Mouse (Mus musculus): Measurements from ENCODE around the gene Tfcp2l1. TPM values are rescaled to one million over a fixed set of nuclear protein-coding genes. Genes with fewer than 3 reads are reported as not detected.

Tfcp2l1 gene
- total and polyA plus RNA-seq, 2 experiments from 2014 or later, result 0.68 to 3.1 TPM

GRCm38 (mm10) chr1:118625921-118626320 is 1.8 kb upstream of the Tfcp2l1 start:
- DNase-seq (ENCODE audit: low spot score) (no peak), ATAC-seq (ENCODE audit: low FRiP score) (no peak)
- Histone ChIP-seq H3K4me1 (ENCODE audit: insufficient read depth, low read length) (0 out of 2 replicates have a peak, but pooled peaks cover 3% of the 10 kb centered on the region), H3K9ac (replicated peaks; ENCODE audit: low read length, poor library complexity, severe bottlenecking) (no peak overlapping the region), H3K4me2 (ENCODE audit: low read depth, low read length, poor library complexity, severe bottlenecking) (no peak overlapping the region), H3K4me3 (ENCODE audit: low read depth, low read length) (no peak overlapping the region), H3K36me3 (ENCODE audit: insufficient read depth, low read length) (no peaks in the 10 kb centered on the region), H3K9me3 (ENCODE audit: low read length) (no peaks in the 10 kb centered on the region), H3K27ac (ENCODE audit: low read depth, low read length) (no peak overlapping the region), H3K27me3 (ENCODE audit: insufficient read depth, low read length) (no peaks in the 10 kb centered on the region)
- no peak for TF ChIP-seq CTCF (IDR thresholded peaks at IDR 0.05)
- WGBS, result 67% methylated on average over 2 of the region's 2 CpGs

GRCm38 (mm10) chr1:118626452-118626851 is 1.3 kb upstream of the Tfcp2l1 start:
- Histone ChIP-seq H3K4me3 (ENCODE audit: low read depth, low read length) (no peak overlapping the region), H3K9me3 (ENCODE audit: low read length) (no peaks in the 10 kb centered on the region), H3K9ac (replicated peaks; ENCODE audit: low read length, poor library complexity, severe bottlenecking) (no peak overlapping the region), H3K27me3 (ENCODE audit: insufficient read depth, low read length) (no peaks in the 10 kb centered on the region), H3K36me3 (ENCODE audit: insufficient read depth, low read length) (no peaks in the 10 kb centered on the region), H3K4me2 (ENCODE audit: low read depth, low read length, poor library complexity, severe bottlenecking) (no peak overlapping the region), H3K27ac (ENCODE audit: low read depth, low read length) (no peak overlapping the region), H3K4me1 (ENCODE audit: insufficient read depth, low read length) (0 out of 2 replicates have a peak, but pooled peaks cover 3% of the 10 kb centered on the region)
- ATAC-seq (ENCODE audit: low FRiP score), result no peak
- TF ChIP-seq CTCF (IDR thresholded peaks at IDR 0.05), result no peak
- no peak for DNase-seq (ENCODE audit: low spot score)
- 83% methylated on average over 2 of the region's 2 CpGs for WGBS

GRCm38 (mm10) chr1:118633415-118633980 is 5.8 kb downstream of the Tfcp2l1 start:
- DNase-seq (ENCODE audit: low spot score) (no peak), ATAC-seq (ENCODE audit: low FRiP score) (no peak)
- no peaks in the 10 kb centered on the region for H3K27me3 ChIP-seq (ENCODE audit: insufficient read depth, low read length)
- no peaks in the 10 kb centered on the region for H3K4me1 ChIP-seq (ENCODE audit: insufficient read depth, low read length)
- H3K9me3 ChIP-seq (ENCODE audit: low read length), result no peaks in the 10 kb centered on the region
- H3K27ac ChIP-seq (ENCODE audit: low read depth, low read length), result no peak overlapping the region
- no peak for TF ChIP-seq CTCF (IDR thresholded peaks at IDR 0.05)
- H3K4me3 ChIP-seq (ENCODE audit: low read depth, low read length), result no peak overlapping the region
- H3K4me2 ChIP-seq (ENCODE audit: low read depth, low read length, poor library complexity, severe bottlenecking), result no peak overlapping the region
- no peaks in the 10 kb centered on the region for H3K36me3 ChIP-seq (ENCODE audit: insufficient read depth, low read length)
- H3K9ac ChIP-seq (replicated peaks; ENCODE audit: low read length, poor library complexity, severe bottlenecking), result no peak overlapping the region
- WGBS, result 82% methylated on average over 4 of the region's 4 CpGs

- no peaks in the 10 kb centered on the region for H3K36me3 ChIP-seq (ENCODE audit: insufficient read depth, low read length)
- WGBS, result 66% methylated on average over 2 of the region's 2 CpGs
- H3K4me1 ChIP-seq (ENCODE audit: insufficient read depth, low read length), result no peaks in the 10 kb centered on the region
- no peak overlapping the region for H3K27ac ChIP-seq (ENCODE audit: low read depth, low read length)
- DNase-seq (ENCODE audit: low spot score) (no peak), ATAC-seq (ENCODE audit: low FRiP score) (no peak)
- no peak overlapping the region for H3K4me2 ChIP-seq (ENCODE audit: low read depth, low read length, poor library complexity, severe bottlenecking)
- no peak overlapping the region for H3K9ac ChIP-seq (replicated peaks; ENCODE audit: low read length, poor library complexity, severe bottlenecking)
- no peaks in the 10 kb centered on the region for H3K27me3 ChIP-seq (ENCODE audit: insufficient read depth, low read length)
- no peaks in the 10 kb centered on the region for H3K9me3 ChIP-seq (ENCODE audit: low read length)
- TF ChIP-seq CTCF (IDR thresholded peaks at IDR 0.05), result no peak
- H3K4me3 ChIP-seq (ENCODE audit: low read depth, low read length), result no peak overlapping the region
Measured at GRCm38 (mm10) chr1:118642296-118642999, 14.7 kb downstream of the Tfcp2l1 start.

GRCm38 (mm10) chr1:118643138-118643979 is 15.6 kb downstream of the Tfcp2l1 start:
- no peak overlapping the region for H3K4me3 ChIP-seq (ENCODE audit: low read depth, low read length)
- ATAC-seq (ENCODE audit: low FRiP score) (no peak), DNase-seq (ENCODE audit: low spot score) (no peak)
- no peaks in the 10 kb centered on the region for H3K27me3 ChIP-seq (ENCODE audit: insufficient read depth, low read length)
- H3K4me1 ChIP-seq (ENCODE audit: insufficient read depth, low read length), result no peaks in the 10 kb centered on the region
- H3K36me3 ChIP-seq (ENCODE audit: insufficient read depth, low read length), result peaks cover 5% of the 10 kb centered on the region; the same call in 1 of the 2 replicates
- H3K27ac ChIP-seq (ENCODE audit: low read depth, low read length), result no peak overlapping the region
- H3K9ac ChIP-seq (replicated peaks; ENCODE audit: low read length, poor library complexity, severe bottlenecking), result no peak overlapping the region
- WGBS, result 56% methylated on average over 9 of the region's 9 CpGs
- no peak overlapping the region for H3K4me2 ChIP-seq (ENCODE audit: low read depth, low read length, poor library complexity, severe bottlenecking)
- no peak for TF ChIP-seq CTCF (IDR thresholded peaks at IDR 0.05)
- H3K9me3 ChIP-seq (ENCODE audit: low read length), result no peaks in the 10 kb centered on the region

Measured in midbrain, postnatal 0 days (tissue).